Mouse (Mus musculus) adrenal gland, postnatal 10 days (tissue): ENCODE data around the gene Cacna2d4. TPM values are rescaled to one million over a fixed set of nuclear protein-coding genes. Genes with fewer than 3 reads are reported as not detected.

ENCODE experiments used
- DNase-seq: peaks from one replicate; pipeline ENCODE4 v3.0.0; 2021; ENCODE audit warnings: mixed read lengths
- total RNA-seq, 2 experiments: library from RNA; stranded (reverse); gene quantifications; 2 replicates each; pipeline ENCODE4 v1.2.3; 2021

Cacna2d4 gene
- total RNA-seq, 2 experiments from 2014 or later: 0.48 TPM; not detected in 1

DNA sequence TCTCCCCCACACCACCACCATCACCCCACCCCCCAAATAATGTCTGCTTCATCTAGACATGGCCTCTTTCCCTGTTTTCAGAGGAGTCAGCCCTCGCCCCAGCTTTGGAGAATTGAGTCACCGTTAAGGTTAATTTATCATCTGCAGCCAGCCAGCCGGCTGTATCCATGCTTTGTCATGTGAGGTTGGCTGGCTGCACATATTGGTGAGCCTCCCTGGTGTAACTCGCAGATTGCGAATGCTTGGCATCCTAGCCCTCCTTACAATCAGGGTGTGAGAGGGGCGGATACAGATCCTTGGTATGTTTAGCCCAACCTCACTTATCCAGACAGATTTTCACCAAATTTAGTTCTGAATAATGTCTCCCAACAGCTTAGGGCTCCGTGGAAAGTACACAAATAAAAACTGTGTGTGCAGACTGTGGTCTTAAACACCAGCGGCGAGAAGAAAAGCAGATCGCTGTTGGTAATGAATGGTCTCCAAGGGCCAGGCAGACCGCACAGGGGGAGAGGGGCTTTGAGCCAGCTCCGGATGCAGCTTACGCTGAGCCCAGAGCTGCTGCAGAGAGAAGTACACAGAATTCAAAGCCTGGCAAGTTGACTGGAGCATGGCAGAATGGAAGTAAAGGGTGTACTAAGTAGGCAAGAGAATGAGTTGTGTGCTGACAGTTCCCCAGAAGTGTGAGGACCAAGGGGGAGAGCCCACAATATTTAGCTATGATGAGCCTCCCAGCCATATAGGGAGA is 11.7 kb upstream of the Cacna2d4 start:
- DNase-seq: no peak

DNA sequence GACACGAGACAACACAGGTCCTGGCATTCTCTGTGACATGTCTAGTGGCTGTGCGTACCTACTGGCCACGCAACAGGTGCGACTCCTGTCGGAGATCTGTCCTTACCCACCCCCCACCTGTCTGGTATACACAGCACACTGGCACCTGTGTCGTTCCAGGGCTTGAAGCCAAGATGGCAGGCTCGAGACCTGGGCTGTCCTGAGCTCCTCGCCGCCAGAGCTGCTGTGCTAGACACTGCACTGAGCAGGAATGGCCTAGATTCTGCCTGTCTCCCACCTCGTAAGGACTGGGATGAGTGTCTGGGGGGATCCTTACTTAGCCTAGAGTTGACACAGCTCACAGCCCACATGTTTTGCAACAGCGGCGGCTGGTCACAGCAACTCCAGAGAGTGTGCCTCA is 11.1 kb upstream of the Cacna2d4 start:
- DNase-seq: no peak

DNA sequence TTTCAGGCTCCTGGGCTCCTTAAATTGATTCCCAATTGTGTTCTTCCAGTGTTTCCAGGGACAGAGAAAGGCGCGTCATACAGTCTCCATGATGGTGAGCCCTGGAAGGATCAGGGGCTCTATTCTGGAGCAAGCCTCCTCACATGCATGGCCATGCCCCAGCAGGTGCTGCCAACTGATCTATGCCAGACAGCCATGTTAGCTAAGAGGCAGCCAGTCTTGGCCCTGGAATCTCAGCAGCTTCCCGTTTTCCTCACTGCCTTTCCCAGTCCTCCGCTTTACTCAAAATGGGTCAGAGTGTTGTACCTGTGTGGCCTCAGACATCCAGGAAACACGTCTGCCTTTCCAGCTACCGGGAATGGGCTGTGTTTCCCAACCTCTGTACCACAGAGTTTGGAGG is 10.6 kb upstream of the Cacna2d4 start:
- no peak for DNase-seq

DNA sequence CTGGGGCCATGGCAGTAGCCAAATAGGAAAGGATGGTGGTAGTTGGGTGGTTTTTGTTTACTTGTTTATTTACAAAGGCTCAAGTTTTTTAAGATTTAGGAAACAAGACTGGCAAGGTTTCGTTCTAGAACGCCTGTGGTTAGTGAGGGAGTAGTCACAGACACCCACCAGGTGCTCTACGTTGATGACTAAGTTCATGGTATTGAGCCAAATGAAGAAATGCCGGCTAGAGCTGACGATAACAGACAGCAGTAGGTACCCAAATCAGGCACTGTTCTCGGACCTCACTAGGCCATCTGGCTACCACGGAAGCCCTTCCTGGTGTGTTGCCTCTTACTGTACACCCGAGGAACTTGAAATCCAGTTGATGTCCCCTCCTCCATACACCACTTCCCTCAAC is 9.3 kb upstream of the Cacna2d4 start:
- no peak for DNase-seq

DNA sequence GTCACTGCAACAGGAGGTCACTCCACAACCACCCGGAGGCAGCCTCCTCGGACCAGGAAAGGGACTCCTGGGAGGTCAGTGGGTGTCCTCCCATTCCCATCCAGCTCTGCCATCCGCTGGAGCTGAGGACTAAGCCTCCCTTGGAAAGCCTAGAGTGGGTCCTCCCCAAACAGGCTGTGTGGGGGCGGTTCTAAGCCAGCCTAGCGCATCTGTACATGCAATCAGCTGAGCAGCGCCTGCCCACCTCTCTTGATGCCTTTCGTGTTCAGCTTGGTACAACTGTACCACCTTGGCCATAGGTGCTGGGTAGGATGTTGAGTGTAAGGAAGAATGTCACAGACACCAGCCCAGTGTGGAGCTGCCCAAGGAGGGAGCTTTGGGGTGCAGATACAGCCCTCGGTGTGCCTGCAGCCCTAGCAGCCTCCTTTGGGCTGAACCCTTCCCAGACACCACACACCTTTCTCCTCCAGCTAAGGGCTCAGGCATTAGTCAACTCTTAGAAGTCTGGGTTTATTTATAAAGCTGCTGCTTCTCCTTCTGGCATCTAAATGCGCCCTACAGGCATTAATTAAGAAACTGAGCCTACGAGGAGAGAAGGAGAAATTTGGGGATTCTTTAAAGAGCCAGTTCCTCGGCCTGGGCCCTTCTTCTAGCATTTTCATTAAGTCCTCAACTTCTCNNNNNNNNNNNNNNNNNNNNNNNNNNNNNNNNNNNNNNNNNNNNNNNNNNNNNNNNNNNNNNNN is 7.3 kb upstream of the Cacna2d4 start:
- no peak for DNase-seq

DNA sequence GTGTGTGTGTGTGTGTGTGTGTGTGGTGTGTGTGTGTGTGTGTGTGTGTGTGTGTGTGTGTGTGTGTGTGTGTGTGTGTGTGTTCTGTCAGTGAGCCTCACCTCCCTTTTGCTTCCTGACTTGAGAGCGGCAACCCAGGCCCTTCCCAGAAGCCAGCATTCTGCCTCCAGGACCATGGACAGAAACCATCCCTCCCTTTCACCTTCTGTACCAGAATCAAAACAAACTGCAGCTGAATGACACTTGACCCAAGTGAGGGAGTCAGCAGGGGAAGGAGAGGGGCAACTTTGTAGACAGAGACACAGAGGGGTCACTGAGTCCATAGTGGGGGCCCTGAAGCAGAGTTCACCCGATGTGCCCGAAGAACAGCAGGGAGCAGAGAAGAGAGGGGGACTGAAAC is 3.3 kb upstream of the Cacna2d4 start:
- peak; percentile 52 for DNase-seq

DNA sequence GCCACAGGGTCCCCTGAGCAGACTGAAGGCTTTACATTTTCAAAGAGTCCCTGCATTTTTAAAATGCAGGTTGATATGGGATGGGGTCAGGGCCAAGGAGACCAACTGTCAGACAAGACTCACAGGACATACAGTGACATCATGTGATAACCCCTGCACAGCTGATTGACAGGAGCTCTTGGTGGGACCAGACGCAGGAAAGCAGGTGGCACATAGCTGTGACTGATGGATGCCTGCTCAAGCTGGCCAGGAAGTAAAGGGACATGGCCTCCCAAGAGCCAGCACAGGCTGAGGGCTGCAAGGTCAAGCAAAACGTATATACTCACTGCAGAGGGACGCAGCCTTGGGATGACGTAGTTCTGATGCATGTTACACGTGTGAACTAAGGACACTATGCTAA is 885 bp upstream of the Cacna2d4 start:
- no peak for DNase-seq

DNA sequence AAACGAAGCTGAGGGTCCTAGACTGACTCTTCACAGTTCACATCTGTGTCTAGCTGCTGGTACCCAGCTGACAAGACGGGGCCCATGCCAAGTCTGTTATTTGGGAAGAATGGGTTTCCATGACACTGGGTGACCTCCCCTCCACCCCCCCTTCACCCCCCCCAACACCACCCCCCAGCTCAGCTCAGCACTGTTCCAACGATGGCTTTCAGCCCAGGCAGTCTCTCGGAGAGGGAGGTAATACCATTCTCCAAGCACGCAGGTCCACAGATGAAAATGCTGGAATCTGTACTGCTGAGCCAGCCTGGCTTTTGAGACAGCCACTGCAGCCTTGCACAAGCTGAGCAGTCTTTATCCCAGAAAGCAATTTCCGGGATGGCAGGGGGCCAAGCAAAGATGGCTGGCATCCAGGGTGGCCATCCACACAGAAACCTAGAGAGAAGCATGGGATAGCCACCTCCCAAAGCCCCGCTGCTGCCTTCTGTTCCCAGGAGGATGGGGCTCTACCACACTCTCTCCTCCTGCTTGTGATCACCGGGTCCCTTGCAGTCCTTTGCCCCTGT is 1.2 kb downstream of the Cacna2d4 start:
- DNase-seq: peak; percentile 76

DNA sequence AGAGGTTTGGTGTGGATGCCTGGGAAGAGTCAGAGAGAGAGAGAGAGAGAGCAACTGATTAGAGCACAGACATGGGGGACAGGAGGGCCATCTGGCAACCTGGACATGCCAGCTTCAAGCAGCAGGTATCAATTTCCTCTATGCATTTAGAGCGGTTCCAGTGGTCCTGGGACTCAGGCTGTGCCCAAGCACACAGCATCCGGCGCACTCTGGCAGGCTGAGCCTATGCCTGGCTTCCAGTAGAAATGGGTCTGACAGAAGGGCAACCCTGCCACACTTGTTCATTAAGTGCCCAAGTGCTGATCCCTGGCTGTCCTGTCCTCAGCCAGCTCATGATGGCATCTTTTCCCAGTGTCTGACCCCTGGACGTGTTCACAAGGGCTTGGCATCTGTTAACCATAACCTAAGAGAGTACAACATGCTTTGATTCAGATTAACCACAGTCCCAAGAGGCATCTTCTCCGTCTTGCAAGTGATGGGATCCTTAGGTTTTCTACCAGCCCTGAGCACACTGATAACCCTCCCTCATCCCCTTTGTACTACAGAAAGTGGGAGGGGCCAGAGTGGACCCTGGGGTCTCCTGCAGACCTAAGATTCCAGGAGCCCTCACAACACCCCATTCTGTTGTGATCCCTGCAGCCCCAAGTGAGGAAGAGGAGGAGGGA is 3.1 kb downstream of the Cacna2d4 start:
- no peak for DNase-seq

DNA sequence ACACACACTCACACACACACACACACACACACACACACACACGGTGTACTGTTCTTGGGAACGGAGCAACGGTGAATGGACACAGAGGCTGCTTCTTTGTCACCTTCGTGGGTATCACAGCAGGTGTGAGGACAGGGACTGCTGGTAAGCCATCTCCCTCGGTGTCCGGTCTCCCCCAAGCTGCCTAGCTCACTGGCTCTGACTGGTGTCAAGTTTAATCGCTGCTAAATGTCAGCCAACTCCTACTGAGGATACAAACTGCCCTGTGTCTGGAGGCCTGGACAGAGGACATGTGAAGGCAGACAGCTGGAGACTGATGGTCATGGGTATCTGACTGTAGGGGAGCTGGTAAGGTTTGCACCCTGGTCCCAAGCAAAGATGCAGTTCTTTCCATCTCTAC is 3.9 kb downstream of the Cacna2d4 start:
- DNase-seq: no peak

DNA sequence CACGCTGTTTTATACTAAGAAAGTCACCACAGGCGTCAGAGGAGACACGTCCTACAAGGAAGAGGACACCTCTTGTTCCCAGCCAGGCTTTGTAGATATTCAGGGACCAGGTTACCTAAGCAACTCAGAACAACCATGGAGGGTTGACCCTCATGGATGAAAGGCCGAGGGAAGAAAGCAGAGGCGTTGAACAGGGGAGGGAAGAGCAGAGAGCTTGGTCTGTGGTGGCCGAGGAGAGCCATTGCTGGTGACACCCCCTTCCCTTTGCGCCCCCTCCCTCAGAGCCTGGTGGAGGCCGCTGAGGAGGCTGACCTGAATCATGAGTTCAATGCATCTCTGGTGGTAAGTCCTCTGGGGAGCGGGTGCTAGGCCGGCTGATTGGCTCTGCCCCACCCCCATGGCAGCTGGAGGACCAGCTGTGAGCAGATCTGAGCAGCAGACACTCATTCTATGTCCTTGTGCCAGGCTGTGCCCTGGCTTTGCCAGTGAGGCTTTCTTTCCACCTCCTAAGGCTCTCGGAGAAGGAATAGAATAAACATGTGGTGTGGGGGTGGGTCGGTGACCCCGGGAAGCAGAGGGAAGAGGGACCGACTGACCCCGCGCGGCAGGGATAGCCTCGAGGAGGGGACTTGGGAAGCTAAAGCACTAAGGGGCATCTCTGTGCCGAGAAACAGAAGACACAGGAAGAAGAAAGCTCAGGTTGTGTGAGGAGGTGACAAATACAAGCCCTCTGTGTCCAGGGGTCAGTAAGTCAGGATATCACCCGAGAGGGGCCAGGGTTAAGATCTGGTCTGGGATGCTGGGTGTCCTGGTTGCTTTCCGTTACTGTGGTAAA is 4.8 kb downstream of the Cacna2d4 start:
- DNase-seq: no peak

DNA sequence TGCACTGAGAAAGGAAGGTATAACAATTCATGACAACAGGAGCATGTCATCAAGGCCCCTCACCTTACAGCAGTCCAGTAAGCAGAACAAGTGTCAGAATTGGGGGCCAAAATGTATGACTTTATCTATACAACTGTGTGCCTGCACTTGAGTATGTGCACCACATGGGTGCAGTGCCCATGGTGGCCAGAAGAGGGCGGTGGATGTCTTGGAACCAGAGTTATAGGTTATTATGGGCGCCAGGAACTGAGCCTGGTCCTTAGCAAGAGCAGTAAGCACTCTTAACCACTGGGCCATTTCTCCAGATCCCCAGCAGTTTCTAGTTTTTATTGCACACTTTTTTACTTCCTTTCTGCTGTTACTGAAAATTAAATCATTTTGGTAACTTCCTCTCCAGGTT is 9.8 kb downstream of the Cacna2d4 start:
- DNase-seq: no peak

DNA sequence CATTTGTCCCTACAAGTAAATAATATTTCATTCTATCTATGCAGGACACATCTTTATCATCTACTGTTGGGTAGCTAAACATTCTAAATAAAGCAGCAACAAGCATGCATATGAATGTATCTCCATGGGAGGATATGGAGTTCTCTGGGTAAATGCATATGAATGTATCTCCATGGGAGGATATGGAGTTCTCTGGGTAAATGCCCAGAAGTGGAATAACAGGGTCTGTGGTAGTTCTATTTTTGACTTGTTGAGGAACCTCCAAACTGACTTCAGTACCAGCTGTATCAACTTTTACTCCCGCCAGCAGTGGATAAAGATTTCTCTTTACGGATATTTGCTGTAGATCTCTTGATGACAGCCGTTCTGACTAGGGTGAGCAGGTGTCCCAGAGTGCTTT is 12.3 kb downstream of the Cacna2d4 start:
- no peak for DNase-seq

DNA sequence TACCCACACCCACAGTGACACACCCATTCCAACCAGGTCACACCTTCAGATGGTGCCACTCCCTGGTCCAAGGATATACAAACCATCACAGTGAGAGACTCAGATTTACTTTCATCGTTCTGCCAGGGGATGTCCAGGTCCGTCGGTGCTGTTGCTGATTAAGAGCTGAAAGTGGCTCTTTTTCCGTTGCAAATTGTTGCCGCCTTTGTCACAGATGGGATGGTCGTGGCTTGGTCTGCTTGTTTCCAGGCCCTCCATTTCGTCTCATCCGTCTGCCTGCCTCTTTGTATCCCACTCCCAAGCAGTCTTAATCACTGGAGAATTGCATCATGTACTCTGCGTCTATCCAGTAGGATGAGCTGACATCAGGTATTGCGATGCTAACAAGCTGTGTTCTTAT is 13.4 kb downstream of the Cacna2d4 start:
- DNase-seq: no peak

DNA sequence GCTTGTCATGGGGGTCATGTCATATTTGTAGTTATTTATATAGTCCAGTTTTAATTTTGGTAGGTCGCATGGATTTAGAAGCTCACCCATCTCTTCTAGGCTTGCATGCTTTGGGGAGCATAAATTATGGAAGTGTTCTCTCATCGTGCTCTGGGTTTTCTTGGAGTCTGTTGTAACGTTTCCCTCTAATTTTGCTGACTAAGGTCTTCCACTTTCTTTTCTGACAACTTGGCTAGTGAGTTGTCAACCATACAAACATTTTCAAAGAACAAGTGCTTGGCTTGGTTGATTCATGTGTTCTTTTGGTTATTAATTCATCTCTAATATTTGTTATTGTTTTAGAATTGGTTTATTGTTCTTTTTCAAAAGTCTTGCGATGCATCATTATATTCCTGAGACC is 15.4 kb downstream of the Cacna2d4 start:
- DNase-seq: no peak

DNA sequence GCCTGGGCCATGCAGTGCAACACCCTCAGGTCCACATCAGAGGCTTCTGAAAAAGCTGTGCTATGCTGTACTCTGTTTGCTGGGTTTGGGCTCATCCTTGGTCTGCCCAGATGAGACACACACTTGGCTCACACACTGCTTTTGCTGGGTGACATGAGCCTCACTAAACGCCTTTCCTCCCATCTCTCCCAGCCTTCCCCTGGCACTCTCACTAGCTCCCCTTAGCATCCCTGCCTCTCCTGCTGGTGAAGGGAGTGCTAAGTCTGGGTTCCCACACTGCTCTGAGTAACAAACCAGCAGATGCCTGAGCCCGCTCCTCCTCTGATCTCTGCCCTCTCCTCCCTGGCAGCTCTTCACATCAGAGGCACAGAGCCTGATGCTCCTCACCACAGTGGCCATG is 40.4 kb downstream of the Cacna2d4 start:
- no peak for DNase-seq

DNA sequence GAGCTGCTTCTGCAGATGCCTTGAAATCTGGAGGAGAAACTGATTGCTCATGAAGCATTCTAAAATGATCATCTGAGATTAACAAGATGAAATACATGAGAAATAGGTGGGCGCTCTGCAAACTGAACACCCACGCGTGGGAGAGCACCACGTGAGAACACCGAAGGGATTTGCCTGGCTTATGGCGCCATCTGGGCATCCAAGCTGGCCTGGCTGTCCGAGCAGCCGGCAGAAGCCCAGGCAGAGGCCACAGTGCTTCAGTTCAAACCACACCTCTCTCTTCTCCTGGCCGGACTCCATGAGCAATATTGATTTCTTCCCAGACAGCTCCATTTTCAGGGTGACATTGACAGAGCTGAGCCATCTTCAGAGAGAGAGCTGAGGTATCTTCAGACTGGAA is 44.4 kb downstream of the Cacna2d4 start:
- DNase-seq: no peak

DNA sequence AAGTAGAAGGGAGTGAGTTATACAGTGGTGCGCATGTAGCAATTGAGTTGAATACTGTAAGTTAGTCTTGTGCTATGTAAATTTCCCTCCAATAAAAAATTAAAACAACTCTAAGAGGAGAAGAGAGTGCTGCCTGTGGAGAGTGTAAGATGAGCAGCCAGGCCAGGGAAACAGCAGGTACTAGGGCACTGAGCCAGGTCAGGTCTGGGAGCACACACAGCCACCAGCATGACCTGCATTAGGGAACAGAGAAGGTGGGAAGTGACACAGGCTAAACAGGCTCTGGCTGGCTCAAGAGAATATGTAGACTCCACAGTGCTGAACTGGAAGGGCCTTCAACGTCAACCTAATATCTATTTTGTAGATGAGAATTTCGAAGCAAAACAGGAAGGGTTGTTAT is 65.0 kb downstream of the Cacna2d4 start:
- DNase-seq: no peak

DNA sequence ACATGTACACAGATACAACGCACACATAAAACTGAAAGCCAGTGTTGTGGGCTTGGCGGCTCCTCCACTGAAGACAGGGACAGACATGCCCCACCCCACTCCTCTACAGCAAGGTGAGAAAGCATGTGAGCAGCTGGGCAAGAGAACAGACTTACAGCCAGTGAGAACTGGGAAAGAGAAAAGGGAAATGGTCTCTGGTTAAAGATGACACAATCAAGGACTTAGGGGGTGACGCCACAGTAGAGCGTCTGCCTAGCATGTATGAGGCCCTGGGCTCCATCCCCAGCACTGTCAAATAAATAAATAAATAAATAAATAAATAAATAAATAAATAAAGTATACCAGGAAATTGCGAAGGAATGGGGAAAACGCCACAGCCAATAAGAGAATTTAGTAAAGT is 67.0 kb downstream of the Cacna2d4 start:
- DNase-seq: no peak

DNA sequence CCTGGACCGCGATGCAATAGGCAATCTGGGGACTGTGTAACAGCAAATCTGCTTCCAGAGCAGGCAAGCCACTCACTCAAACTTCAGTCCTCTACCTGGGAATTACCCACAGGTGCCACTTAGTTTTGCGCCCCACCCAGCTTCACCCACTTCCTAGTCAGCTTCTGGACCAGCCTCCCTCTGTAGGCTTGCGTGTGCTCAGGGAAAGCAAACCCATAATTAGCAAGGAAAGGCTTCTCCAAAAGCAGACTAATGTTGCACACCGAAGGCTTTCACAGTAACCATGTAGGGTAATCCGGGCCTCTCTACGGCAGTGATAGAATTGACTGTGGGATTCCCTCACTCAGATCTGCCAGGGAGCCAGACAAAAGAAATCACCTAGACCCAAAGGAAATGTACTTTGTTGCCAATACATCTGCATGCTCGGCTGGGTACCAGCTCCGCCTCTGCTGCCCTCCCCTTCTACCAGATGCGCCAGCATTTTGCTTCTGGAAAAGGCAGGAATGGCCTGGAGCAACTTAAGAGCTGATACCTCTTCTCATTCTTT is 71.6 kb downstream of the Cacna2d4 start:
- DNase-seq: no peak

DNA sequence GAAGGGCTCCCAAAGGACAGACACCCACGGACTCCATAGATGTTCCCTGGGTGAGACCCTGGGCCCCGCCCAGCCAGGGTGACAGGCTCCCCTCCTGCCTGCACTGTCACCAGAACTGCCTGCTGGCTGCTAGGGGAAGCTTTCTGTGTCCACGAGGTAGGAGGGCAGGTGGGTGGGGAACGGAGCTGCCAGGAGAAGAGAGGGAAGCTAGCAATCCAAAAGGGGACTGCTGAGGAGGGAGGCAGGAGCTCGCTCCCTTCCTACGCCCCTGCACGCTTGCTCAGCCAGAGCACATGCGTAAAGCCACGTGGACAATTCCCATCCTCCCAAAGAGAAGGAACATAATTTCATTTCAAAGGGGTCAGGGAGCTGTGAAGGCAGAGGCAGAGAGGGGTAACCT is 73.8 kb downstream of the Cacna2d4 start:
- DNase-seq: no peak

DNA sequence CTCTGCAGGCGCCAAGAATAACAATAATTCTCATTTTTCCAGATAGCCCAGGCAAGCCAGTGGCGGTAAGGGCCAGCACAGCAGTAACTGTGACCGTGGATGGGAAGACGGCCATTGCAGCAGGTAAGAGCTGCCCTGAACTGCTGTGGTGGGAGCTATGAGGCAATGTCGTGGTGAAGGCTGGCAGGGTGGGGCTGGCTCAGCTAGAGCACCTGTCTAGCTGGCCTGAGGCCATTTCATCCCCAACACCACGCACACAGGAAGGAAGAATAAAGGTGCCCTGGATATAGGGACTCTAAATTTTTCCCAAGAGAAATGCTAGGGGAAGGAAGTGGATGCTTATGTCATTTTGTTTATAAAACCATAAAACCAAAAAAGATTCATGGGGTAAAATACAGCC is 76.1 kb downstream of the Cacna2d4 start:
- DNase-seq: no peak
